Mouse (Mus musculus) heart, embryonic 15.5 days (tissue): Measurements from ENCODE around the gene Fndc9. TPM values are rescaled to one million over a fixed set of nuclear protein-coding genes. Genes with fewer than 3 reads are reported as not detected.
A peak's percentile ranks its signal among the peaks of the same experiment; 100 is the strongest.

Experiments used
- ATAC-seq: fragments of 200-750 bp; cut with Nextera tagmentation; replicated peaks from 2 replicates; pipeline ENCODE4 v1.8.0; 2017; ENCODE audit warnings: low read depth, moderate TSS enrichment; ENCODE audit not compliant: insufficient number of reproducible peaks, insufficient read depth, low FRiP score
- H3K27ac ChIP-seq: fragments of 300-500 bp; sonication (generic); 2 replicates; pipeline ENCODE4 v1.5.1; 2015; ENCODE audit warnings: mild to moderate bottlenecking, inconsistent platforms
- H3K27me3 ChIP-seq: fragments of 300-500 bp; sonication (generic); 2 replicates; pipeline ENCODE4 v1.6.1; 2015; ENCODE audit warnings: inconsistent platforms
- H3K36me3 ChIP-seq: fragments of 300-500 bp; sonication (generic); 2 replicates; pipeline ENCODE4 v1.6.1; 2015; ENCODE audit warnings: mild to moderate bottlenecking, inconsistent platforms
- H3K4me1 ChIP-seq: fragments of 300-500 bp; sonication (generic); replicated peaks from 2 replicates; pipeline ENCODE4 v1.6.1; 2015; ENCODE audit warnings: inconsistent platforms
- H3K4me2 ChIP-seq: fragments of 300-500 bp; sonication (generic); 2 replicates; pipeline ENCODE4 v1.6.1; 2015; ENCODE audit warnings: inconsistent platforms, mild to moderate bottlenecking, moderate library complexity
- H3K4me3 ChIP-seq: fragments of 300-500 bp; sonication (generic); 2 replicates; pipeline ENCODE4 v1.5.1; 2015; ENCODE audit warnings: mild to moderate bottlenecking, inconsistent platforms
- H3K9ac ChIP-seq: fragments of 300-500 bp; sonication (generic); 2 replicates; pipeline ENCODE4 v1.6.1; 2015; ENCODE audit warnings: mild to moderate bottlenecking, inconsistent platforms
- H3K9me3 ChIP-seq: fragments of 300-500 bp; sonication (generic); replicated peaks from 2 replicates; pipeline ENCODE4 v1.6.1; 2016; ENCODE audit warnings: inconsistent platforms
- WGBS: fragments of 180-500 bp; shearing (Covaris S2); methylation state at CpG from one replicate; pipeline ENCODE4 v1.1.7; 2015; ENCODE audit warnings: mixed read lengths; 5-methylcytosine and 5-hydroxymethylcytosine counted together
- polyA plus RNA-seq: library from polyadenylated mRNA; unstranded; fragments of >200 nt; fragmentation: Nextera tagmentation; extraction: Ambion mirVana; gene quantifications from 2 replicates; pipeline ENCODE4 v1.2.1, GENCODE M21; 2015

Gene Fndc9
- polyA plus RNA-seq, 1 experiment from 2014 or later, result not detected

DNA sequence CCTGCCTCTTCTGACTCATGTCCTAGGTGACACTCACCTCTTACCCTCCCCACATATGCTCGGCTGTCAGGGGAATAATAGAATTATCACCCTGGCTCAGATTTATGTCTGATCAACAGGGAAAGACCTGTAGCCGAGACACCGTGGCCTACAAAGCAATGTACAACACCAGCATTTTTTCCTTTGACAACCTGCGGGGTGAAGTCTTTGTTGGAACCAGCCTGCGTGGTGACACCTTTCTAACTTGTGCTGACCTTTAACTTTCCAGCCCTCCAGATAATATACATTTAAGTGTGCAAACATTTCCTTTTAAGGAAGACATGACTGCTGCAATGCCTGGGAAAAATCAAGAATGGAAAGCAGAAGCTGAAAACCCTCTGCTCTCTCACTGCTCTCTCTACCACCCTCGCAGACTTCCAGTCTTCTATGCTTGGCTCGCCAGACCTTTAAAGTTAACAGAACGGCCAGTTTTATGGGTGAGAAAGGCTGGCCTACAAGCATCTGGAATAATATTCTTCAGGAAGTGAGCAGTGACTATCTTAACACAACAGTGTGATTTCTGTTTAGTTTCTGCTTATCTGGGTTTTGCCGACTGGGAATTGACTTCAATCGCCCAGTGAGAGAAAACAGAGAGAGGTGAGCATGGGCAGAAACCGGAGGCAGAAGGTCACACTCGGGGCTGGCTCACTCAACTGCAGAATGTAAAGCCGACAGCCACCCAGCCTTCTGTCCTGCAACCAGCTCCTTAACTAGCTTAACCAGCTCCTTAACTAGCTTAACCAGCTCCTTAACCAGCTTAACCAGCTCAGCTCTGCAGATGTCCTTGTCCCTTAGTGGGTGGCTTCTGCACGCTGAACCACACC, 20.7 kb upstream of the Fndc9 start:
- WGBS, result 16% methylated on average over 14 of the region's 14 CpGs
- Histone ChIP-seq H3K4me2 (peak overlapping the region; percentile 46), H3K27ac (peak overlapping the region; percentile 89), H3K4me1 (peaks cover 43% of the 10 kb centered on the region), H3K4me3 (no peak overlapping the region), H3K27me3 (no peaks in the 10 kb centered on the region), H3K9ac (peak overlapping the region; percentile 12), H3K9me3 (no peaks in the 10 kb centered on the region), H3K36me3 (no peaks in the 10 kb centered on the region)
- peak; percentile 47 for ATAC-seq

DNA sequence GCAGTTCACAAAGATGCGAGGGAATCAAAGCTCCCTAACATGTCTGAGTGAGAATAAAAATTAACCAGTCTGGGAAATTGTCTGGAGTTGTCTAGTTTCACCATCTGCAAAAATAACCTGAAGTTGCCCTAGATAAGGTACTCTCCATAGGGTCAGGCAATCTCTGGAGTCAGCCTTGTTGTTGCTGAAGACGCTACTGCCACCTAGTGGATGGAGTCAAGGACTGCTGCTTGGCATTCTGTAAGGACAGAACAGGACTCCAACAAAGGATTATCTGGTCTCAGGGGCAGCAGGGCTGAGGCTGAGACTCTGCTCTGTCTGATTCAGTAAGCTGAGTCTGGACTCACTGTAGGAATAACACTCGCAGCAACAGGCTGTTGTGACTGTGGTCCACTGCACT, 20.0 kb upstream of the Fndc9 start:
- H3K27me3 ChIP-seq, result no peaks in the 10 kb centered on the region
- no peak overlapping the region for H3K9ac ChIP-seq
- H3K36me3 ChIP-seq, result no peaks in the 10 kb centered on the region
- peak overlapping the region; percentile 46 for H3K4me2 ChIP-seq
- WGBS, result 7% methylated on average over 3 of the region's 3 CpGs
- ATAC-seq, result peak; percentile 59
- no peaks in the 10 kb centered on the region for H3K9me3 ChIP-seq
- peaks cover 43% of the 10 kb centered on the region for H3K4me1 ChIP-seq
- H3K27ac ChIP-seq, result peak overlapping the region; percentile 89
- no peak overlapping the region for H3K4me3 ChIP-seq

DNA sequence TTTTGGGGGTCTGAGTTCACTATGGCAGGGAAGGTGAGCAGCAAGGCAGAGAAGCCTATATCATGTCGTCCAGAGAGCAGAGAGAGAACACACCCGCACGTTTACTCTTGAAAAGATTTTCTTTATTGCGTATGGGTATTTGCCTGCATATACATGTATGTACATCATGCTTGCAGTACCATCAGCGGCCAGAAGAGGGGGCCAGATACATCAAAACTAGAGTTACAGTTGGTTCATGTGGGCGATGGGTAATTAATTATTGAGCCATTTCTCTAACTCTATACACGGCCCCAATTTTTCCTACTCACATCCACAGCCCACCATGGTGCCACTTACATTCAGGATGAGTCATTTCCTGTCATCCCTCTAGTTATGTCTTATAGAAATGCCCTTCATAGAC, 18.7 kb upstream of the Fndc9 start:
- ATAC-seq, result no peak
- Histone ChIP-seq H3K4me1 (peaks cover 37% of the 10 kb centered on the region), H3K9me3 (no peaks in the 10 kb centered on the region), H3K9ac (no peak overlapping the region), H3K27me3 (no peaks in the 10 kb centered on the region), H3K4me2 (no peak overlapping the region), H3K4me3 (no peak overlapping the region), H3K36me3 (no peaks in the 10 kb centered on the region), H3K27ac (no peak overlapping the region)
- 67% methylated on average over 7 of the region's 7 CpGs for WGBS

DNA sequence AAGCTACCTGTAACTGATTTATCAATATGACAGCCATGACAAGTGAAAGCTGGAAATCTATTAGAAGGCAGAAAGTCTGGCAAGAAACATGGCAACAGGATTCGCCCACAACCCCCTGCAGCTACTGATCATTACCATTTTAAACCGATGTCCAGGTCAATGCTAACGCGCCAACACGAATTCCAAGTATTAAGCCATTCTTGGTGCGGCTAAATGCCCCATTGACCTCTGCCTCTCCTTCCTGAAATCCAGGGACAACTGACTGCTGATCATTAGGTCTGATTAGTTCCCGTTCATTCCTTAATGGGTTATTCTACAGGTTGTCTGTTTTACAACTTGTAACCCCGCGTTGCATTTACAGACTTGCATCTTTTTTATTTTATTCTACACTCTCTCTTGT, 17.6 kb upstream of the Fndc9 start:
- ATAC-seq, result no peak
- H3K4me3 ChIP-seq, result no peak overlapping the region
- H3K27ac ChIP-seq, result no peak overlapping the region
- H3K4me2 ChIP-seq, result no peak overlapping the region
- H3K36me3 ChIP-seq, result no peaks in the 10 kb centered on the region
- H3K27me3 ChIP-seq, result no peaks in the 10 kb centered on the region
- H3K9ac ChIP-seq, result no peak overlapping the region
- H3K9me3 ChIP-seq, result no peaks in the 10 kb centered on the region
- peaks cover 30% of the 10 kb centered on the region for H3K4me1 ChIP-seq
- 88% methylated on average over 9 of the region's 9 CpGs for WGBS

DNA sequence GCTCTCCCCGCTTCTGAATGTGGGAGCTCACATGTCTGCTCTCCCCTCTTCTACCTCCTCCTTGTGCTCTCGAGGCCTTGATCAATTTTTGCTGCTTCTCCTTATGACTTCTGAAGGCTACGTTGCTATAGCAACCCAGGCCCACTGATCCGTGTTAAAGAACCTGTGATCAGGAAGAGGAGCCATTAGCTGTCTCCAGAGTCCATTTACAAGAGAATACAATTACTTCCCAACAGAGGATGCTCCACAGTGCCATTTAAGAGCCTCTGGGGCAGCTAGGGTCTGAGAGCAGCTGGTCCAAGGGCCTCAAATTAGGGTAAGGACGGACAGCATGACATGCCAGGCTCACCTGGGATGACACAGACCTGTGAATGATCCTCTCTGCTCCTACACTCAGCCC, 16.7 kb upstream of the Fndc9 start:
- no peak overlapping the region for H3K27ac ChIP-seq
- no peak overlapping the region for H3K4me2 ChIP-seq
- H3K4me3 ChIP-seq, result no peak overlapping the region
- H3K4me1 ChIP-seq, result peaks cover 21% of the 10 kb centered on the region
- no peaks in the 10 kb centered on the region for H3K9me3 ChIP-seq
- no peaks in the 10 kb centered on the region for H3K27me3 ChIP-seq
- WGBS, result 57% methylated on average over 5 of the region's 5 CpGs
- no peak overlapping the region for H3K9ac ChIP-seq
- ATAC-seq, result no peak
- no peaks in the 10 kb centered on the region for H3K36me3 ChIP-seq

DNA sequence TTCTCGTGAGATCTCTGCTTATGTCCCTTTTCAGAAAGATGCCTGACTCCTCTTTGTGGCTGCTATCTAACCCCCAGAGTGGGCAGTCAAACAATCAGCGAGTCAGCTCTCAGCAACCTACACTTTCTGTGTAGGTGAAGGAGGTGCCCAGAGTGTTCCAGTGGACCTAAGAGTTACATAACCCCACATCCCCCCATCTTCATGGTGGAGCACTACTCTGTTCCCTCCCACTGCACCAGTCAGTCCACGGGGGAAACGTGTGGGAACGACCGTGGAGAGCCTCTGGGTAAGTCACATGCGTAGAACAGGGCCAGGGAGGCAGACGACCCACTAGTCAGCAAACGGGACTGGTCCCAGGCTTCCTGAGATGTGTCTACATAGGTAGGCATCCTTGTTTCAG, 16.0 kb upstream of the Fndc9 start:
- Histone ChIP-seq H3K36me3 (no peaks in the 10 kb centered on the region), H3K4me3 (no peak overlapping the region), H3K27me3 (no peaks in the 10 kb centered on the region), H3K9ac (no peak overlapping the region), H3K9me3 (no peaks in the 10 kb centered on the region), H3K4me2 (no peak overlapping the region), H3K4me1 (peaks cover 13% of the 10 kb centered on the region), H3K27ac (no peak overlapping the region)
- no peak for ATAC-seq
- WGBS, result 81% methylated on average over 9 of the region's 9 CpGs

DNA sequence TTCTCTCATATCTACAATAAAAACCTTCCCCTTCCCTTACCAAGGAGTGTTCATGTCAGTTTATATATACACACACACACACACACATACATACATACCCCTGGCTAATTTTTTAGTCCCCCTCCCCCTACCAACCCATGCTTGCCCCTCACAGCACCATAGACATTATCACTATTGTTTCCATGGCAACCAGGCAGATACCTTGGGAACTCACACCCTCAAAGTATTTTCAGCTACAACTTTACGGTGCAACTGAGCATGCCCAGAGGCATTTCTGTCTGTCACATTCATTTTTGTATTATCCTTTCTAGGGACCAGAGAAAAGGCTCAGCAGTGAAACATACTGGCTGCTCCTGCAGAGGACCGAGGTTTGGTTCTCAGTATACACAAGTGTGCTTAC, 15.1 kb upstream of the Fndc9 start:
- Histone ChIP-seq H3K4me1 (peaks cover 4% of the 10 kb centered on the region), H3K27ac (no peak overlapping the region), H3K9me3 (no peaks in the 10 kb centered on the region), H3K9ac (no peak overlapping the region), H3K36me3 (no peaks in the 10 kb centered on the region), H3K4me2 (no peak overlapping the region), H3K27me3 (no peaks in the 10 kb centered on the region), H3K4me3 (no peak overlapping the region)
- no peak for ATAC-seq
- WGBS, result 67% methylated on average over 2 of the region's 2 CpGs

DNA sequence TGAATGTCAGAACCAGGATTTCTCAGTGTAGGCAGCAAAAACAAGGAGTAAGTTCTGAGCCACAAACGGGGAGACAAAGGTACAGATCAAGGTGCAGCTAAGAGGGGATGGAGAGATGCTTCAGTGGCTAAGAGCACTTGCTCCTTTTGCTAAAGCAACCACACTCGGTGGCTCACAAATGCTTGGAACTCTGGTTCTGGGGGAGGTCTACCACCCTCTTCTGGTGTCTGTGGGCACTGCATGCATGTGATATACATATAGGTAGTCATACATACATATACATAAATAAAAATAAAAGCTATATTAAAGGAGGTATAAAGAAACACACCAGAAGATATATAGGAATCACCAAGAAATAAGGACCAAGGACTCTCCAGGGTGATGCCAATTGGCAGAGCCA, 11.8 kb upstream of the Fndc9 start:
- Histone ChIP-seq H3K4me2 (no peak overlapping the region), H3K36me3 (no peaks in the 10 kb centered on the region), H3K4me1 (peaks cover 4% of the 10 kb centered on the region), H3K9me3 (no peaks in the 10 kb centered on the region), H3K9ac (no peak overlapping the region), H3K27me3 (no peaks in the 10 kb centered on the region), H3K27ac (no peak overlapping the region), H3K4me3 (no peak overlapping the region)
- no peak for ATAC-seq
- WGBS, result 76% methylated on average over 2 of the region's 2 CpGs

DNA sequence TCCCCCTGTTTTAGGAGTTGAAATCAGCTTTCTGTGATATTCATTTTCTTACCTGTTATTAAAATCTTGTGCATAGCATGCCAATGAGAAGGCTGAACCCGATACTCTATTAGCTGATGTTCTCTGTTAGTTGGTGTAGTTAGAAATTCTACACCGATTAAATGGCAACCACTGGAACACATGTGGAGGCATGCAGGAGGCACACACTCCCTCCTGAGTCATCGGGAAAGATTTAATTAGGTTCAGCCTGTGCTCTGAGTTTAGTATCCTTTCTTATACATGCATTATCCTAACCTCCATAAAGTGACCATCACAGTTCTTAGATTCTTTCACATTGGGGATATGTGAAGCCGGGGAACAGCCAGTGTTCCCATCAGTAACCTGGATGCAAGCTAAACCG, 10.0 kb upstream of the Fndc9 start:
- Histone ChIP-seq H3K27ac (no peak overlapping the region), H3K36me3 (no peaks in the 10 kb centered on the region), H3K4me1 (peaks cover 4% of the 10 kb centered on the region), H3K9ac (no peak overlapping the region), H3K4me2 (no peak overlapping the region), H3K4me3 (no peak overlapping the region), H3K9me3 (no peaks in the 10 kb centered on the region), H3K27me3 (no peaks in the 10 kb centered on the region)
- 81% methylated on average over 5 of the region's 5 CpGs for WGBS
- no peak for ATAC-seq

DNA sequence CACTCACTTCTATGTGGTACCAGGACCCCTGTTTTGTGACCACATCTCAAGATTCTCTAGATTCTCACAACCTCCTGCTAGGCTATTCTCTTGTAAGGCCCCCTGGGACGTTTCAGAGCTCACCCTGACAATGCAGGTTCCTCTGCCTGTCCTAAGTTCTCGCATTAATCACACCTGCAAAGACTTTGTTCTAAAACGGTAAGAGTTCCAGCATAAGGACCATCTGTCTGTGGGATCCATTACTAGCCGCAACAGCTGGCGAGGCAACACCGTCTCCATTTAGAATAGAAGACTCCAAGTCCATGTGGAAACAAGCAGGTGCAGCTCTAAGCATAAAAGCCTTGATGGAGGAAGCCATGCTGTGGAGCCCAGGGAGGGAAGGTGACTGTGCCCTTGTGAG, 5.1 kb upstream of the Fndc9 start:
- Histone ChIP-seq H3K9ac (no peak overlapping the region), H3K27me3 (no peaks in the 10 kb centered on the region), H3K4me2 (no peak overlapping the region), H3K9me3 (no peaks in the 10 kb centered on the region), H3K36me3 (no peaks in the 10 kb centered on the region), H3K27ac (no peak overlapping the region), H3K4me3 (no peak overlapping the region), H3K4me1 (0 out of 2 replicates have a peak, but pooled peaks cover 3% of the 10 kb centered on the region)
- ATAC-seq, result no peak
- WGBS, result 70% methylated on average over 6 of the region's 6 CpGs

DNA sequence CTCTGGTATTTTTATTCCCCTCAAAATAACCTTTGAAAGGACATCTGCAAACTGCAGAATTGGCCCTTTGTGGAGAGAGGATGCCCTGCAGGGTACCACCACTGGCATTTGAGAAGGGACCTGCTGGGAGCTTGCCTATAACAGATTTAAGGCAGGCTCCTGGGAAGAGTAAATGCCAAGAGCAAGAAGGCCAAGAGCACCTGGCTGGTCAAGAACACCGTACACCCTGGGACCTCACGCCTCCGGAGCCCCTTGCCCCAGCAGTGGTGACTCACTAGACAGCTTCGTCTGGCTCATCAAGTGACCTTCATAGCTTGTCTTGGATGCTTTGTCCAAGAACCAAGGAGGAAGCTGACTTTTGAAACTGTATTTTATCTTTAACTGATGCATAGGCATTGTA, 2.5 kb upstream of the Fndc9 start:
- H3K36me3 ChIP-seq, result no peaks in the 10 kb centered on the region
- no peak overlapping the region for H3K27ac ChIP-seq
- no peak for ATAC-seq
- H3K9ac ChIP-seq, result no peak overlapping the region
- no peaks in the 10 kb centered on the region for H3K9me3 ChIP-seq
- 0 out of 2 replicates have a peak, but pooled peaks cover 3% of the 10 kb centered on the region for H3K4me1 ChIP-seq
- H3K4me2 ChIP-seq, result no peak overlapping the region
- H3K4me3 ChIP-seq, result no peak overlapping the region
- no peaks in the 10 kb centered on the region for H3K27me3 ChIP-seq
- WGBS, result 91% methylated on average over 4 of the region's 4 CpGs

DNA sequence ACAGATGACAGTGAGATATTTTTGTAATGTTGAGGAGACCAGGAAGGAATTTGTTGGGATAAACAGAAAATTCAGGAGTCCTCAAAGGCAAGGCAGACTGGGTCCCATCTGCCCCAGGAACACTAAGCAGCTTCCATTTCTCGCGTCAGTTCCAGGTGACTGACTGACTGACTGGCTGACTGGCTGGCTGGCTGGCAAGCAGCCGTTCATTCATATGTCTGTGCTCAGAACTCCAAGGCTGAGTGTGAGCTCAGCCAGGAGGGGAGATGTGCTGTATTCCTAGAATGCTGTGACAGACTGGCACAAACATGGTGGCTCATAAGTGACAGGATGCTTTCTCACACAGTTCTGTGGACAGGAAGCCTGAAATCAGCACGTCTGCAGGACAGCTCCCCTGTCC, 1.4 kb upstream of the Fndc9 start:
- no peak overlapping the region for H3K27ac ChIP-seq
- no peak overlapping the region for H3K4me2 ChIP-seq
- H3K9me3 ChIP-seq, result no peaks in the 10 kb centered on the region
- H3K27me3 ChIP-seq, result no peaks in the 10 kb centered on the region
- no peak overlapping the region for H3K9ac ChIP-seq
- no peak for ATAC-seq
- whole genome bisulfite sequencing, result 62% methylated on average over 4 of the region's 4 CpGs
- H3K36me3 ChIP-seq, result no peaks in the 10 kb centered on the region
- H3K4me3 ChIP-seq, result no peak overlapping the region
- 0 out of 2 replicates have a peak, but pooled peaks cover 3% of the 10 kb centered on the region for H3K4me1 ChIP-seq
